ENCODE assay signal across 11 mouse cellular contexts in genomic region chr10:39558492-39559005, GRCm38 (mm10). TPM values are rescaled to one million over a fixed set of nuclear protein-coding genes. Genes with fewer than 3 reads are reported as not detected.
DNase-seq lines count a peak whose midpoint lies in the region; ATAC-seq and TF ChIP-seq lines count a peak whose summit lies in the region.
"Had no signal": no experiment of that assay in that cellular context is flagged by ENCODE, and none has a peak within 500 bp of the region (broad histone marks: within the 10 kb centered on the region; RNA-seq: fewer than 3 reads in every experiment).

No protein-coding gene starts in this region.

- H3K9ac ChIP-seq in forebrain, embryonic 11.5 days (ENCODE audit: low read length), result no peak overlapping the region
- peak overlapping the region; percentile 17; the same call in 1 of the 2 replicates for H3K9ac ChIP-seq in lung, postnatal 0 days (replicated peaks; ENCODE audit: low read depth)

- WGBS in forebrain, embryonic 10.5 days, result 50% methylated on average over 5 of the region's 5 CpGs
- 51% methylated on average over 5 of the region's 5 CpGs for WGBS in forebrain, embryonic 11.5 days
- WGBS in lung, postnatal 0 days, result 44% methylated on average over 5 of the region's 5 CpGs
- WGBS in lung, adult 2 months, result 47% methylated on average over 5 of the region's 5 CpGs

- ATAC-seq in forebrain, embryonic 11.5 days (replicated peaks; ENCODE audit: low FRiP score), result no peak
- peak; percentile 28; the same call in 1 of the 2 replicates for ATAC-seq in lung, postnatal 0 days
- ATAC-seq in megakaryocyte progenitor cell, adult 5-6 weeks (replicated peaks; ENCODE audit: poor library complexity), result 0 out of 2 replicates have a peak, but pooled peaks have one; percentile 18

- no peak for TF ChIP-seq CTCF in lung, postnatal 0 days (IDR thresholded peaks at IDR 0.05)
- TF ChIP-seq CTCF in lung, adult 2 months (IDR thresholded peaks at IDR 0.05; ENCODE audit: insufficient read depth, low read length), result no peak

- peaks cover 93% of the 10 kb centered on the region for H3K4me1 ChIP-seq in forebrain, embryonic 10.5 days
- peaks cover 29% of the 10 kb centered on the region for H3K4me1 ChIP-seq in forebrain, embryonic 11.5 days (replicated peaks; ENCODE audit: control insufficient read depth, insufficient read depth, low read length)
- H3K4me1 ChIP-seq in lung, postnatal 0 days (ENCODE audit: insufficient read depth, low read depth, low read length), result peaks cover 7% of the 10 kb centered on the region
- H3K4me1 ChIP-seq in lung, adult 2 months (ENCODE audit: control insufficient read depth, insufficient read depth, low read length), result peaks cover 16% of the 10 kb centered on the region

- H3K27ac ChIP-seq in forebrain, embryonic 10.5 days, result peak overlapping the region; percentile 78; the same call in 1 of the 2 replicates
- no peak overlapping the region for H3K27ac ChIP-seq in forebrain, embryonic 11.5 days (ENCODE audit: low read depth, low read length)
- peak overlapping the region; percentile 78 for H3K27ac ChIP-seq in lung, postnatal 0 days (ENCODE audit: low read length)

- H3K27me3 ChIP-seq in forebrain, embryonic 10.5 days (ENCODE audit: poor library complexity, severe bottlenecking), result no peaks in the 10 kb centered on the region
- no peaks in the 10 kb centered on the region for H3K27me3 ChIP-seq in forebrain, embryonic 11.5 days (ENCODE audit: control insufficient read depth, insufficient read depth, low read length)
- H3K27me3 ChIP-seq in lung, postnatal 0 days (replicated peaks; ENCODE audit: insufficient read depth, low read length), result no peaks in the 10 kb centered on the region

- DNase-seq in forebrain, embryonic 10.5 days (ENCODE audit: extremely low spot score, low spot score), result no peak
- no peak for DNase-seq in forebrain, embryonic 11.5 days (ENCODE audit: low spot score)
- DNase-seq in lung, postnatal 0 days (ENCODE audit: low spot score), result peak; percentile 27
- DNase-seq in lung, adult 2 months, result no peak
- DNase-seq in cerebellum, adult 9-10 months, result no peak
- no peak for DNase-seq in left cerebral cortex, adult 11 months (ENCODE audit: low spot score)
- DNase-seq in cerebellum, adult 8-10 months, result no peak

- H3K9me3 ChIP-seq in forebrain, embryonic 10.5 days, result no peaks in the 10 kb centered on the region
- no peaks in the 10 kb centered on the region for H3K9me3 ChIP-seq in forebrain, embryonic 11.5 days (ENCODE audit: control insufficient read depth, low read length)
- no peaks in the 10 kb centered on the region for H3K9me3 ChIP-seq in lung, postnatal 0 days (ENCODE audit: low read length)
- H3K9me3 ChIP-seq: embryonic facial prominence, embryonic 13.5 days had no signal

- H3K4me2 ChIP-seq in forebrain, embryonic 11.5 days (ENCODE audit: low read depth, low read length, severe bottlenecking), result no peak overlapping the region
- no peak overlapping the region for H3K4me2 ChIP-seq in lung, postnatal 0 days (replicated peaks; ENCODE audit: low read depth, low read length)
- H3K4me2 ChIP-seq: embryonic facial prominence, embryonic 13.5 days; liver, embryonic 11.5 days had no signal

- no peak overlapping the region for H3K4me3 ChIP-seq in forebrain, embryonic 10.5 days
- no peak overlapping the region for H3K4me3 ChIP-seq in forebrain, embryonic 11.5 days (ENCODE audit: low read depth, low read length)
- H3K4me3 ChIP-seq in lung, postnatal 0 days (ENCODE audit: low read depth, low read length), result no peak overlapping the region
- no peak overlapping the region for H3K4me3 ChIP-seq in lung, adult 2 months (replicated peaks; ENCODE audit: extremely low read depth, low read depth, low read length)
- H3K4me3 ChIP-seq: embryonic facial prominence, embryonic 13.5 days; myocyte had no signal

- TF ChIP-seq POLR2A in lung, adult 2 months (IDR thresholded peaks at IDR 0.05; ENCODE audit: borderline replicate concordance, extremely low read depth, low read depth, low read length), result no peak

- TF ChIP-seq EP300 in lung, postnatal 0 days (IDR thresholded peaks at IDR 0.05), result peak; percentile 27; the same call in 1 of the 2 replicates

- peaks cover 19% of the 10 kb centered on the region for H3K36me3 ChIP-seq in forebrain, embryonic 10.5 days (replicated peaks)
- no peaks in the 10 kb centered on the region for H3K36me3 ChIP-seq in forebrain, embryonic 11.5 days (ENCODE audit: control insufficient read depth, insufficient read depth, low read length)
- H3K36me3 ChIP-seq in lung, postnatal 0 days (ENCODE audit: insufficient read depth, low read length), result 0 out of 2 replicates have a peak, but pooled peaks cover under 1% of the 10 kb centered on the region

RNA-seq across cellular contexts. Expression of gene Traf3ip2, which starts 54.2 kb away (rescaled TPM):
- 10.3 and 11.7 TPM in 2 replicates for polyA plus RNA-seq in forebrain, embryonic 10.5 days (2016; fragmentation: Nextera tagmentation; extraction: Ambion mirVana)
- polyA plus RNA-seq in forebrain, embryonic 11.5 days (2014; fragmentation: Nextera tagmentation; extraction: Ambion mirVana), result 3.8 and 5.4 TPM in 2 replicates
- polyA plus RNA-seq in lung, postnatal 0 days (2015; fragmentation: Nextera tagmentation; extraction: Ambion mirVana), result 30.6 and 31.7 TPM in 2 replicates
- 20.0 and 23.2 TPM in 2 replicates for polyA plus RNA-seq in lung, adult 2 months (2012; rRNA removed)
- total RNA-seq in megakaryocyte progenitor cell, adult 5-6 weeks (2015), result 11.2 and 11.6 TPM in 2 replicates
- 1.5 and 4.3 TPM in 2 replicates for total RNA-seq in megakaryocyte progenitor cell, adult 5-6 weeks (2017)
